Mouse (Mus musculus) embryonic facial prominence, embryonic 12.5 days (tissue): ENCODE results near the gene Ten1. TPM values are rescaled to one million over a fixed set of nuclear protein-coding genes. Genes with fewer than 3 reads are reported as not detected.

ENCODE experiments used
- ATAC-seq: fragments of 200-750 bp; cut with Nextera tagmentation; 2 replicates; pipeline ENCODE4 v1.8.0; 2017; ENCODE audit not compliant: insufficient number of reproducible peaks, insufficient read depth, low FRiP score, low TSS enrichment
- H3K27ac ChIP-seq: fragments of 300-500 bp; sonication (generic); 2 replicates; pipeline ENCODE4 v1.5.1; 2016; ENCODE audit warnings: mild to moderate bottlenecking
- H3K27me3 ChIP-seq: fragments of 300-500 bp; sonication (generic); 2 replicates; pipeline ENCODE4 v1.6.1; 2016; ENCODE audit warnings: mild to moderate bottlenecking, moderate library complexity
- H3K36me3 ChIP-seq: fragments of 300-500 bp; sonication (generic); 2 replicates; pipeline ENCODE4 v1.6.1; 2016; ENCODE audit warnings: mild to moderate bottlenecking
- H3K4me1 ChIP-seq: fragments of 300-500 bp; sonication (generic); 2 replicates; pipeline ENCODE4 v1.6.1; 2016
- H3K4me2 ChIP-seq: fragments of 300-500 bp; sonication (generic); replicated peaks from 2 replicates; pipeline ENCODE4 v1.6.1; 2016; ENCODE audit warnings: mild to moderate bottlenecking, moderate library complexity
- H3K4me3 ChIP-seq: fragments of 300-500 bp; sonication (generic); 2 replicates; pipeline ENCODE4 v1.5.1; 2016; ENCODE audit warnings: mild to moderate bottlenecking
- H3K9ac ChIP-seq: fragments of 300-500 bp; sonication (generic); 2 replicates; pipeline ENCODE4 v1.6.1; 2016; ENCODE audit warnings: mild to moderate bottlenecking, moderate library complexity
- H3K9me3 ChIP-seq: fragments of 300-500 bp; sonication (generic); 2 replicates; pipeline ENCODE4 v1.6.1; 2016; ENCODE audit warnings: mild to moderate bottlenecking, moderate library complexity
- WGBS: fragments of 180-500 bp; shearing (Covaris S2); methylation state at CpG from one replicate; pipeline ENCODE4 v1.1.7; 2016; 5-methylcytosine and 5-hydroxymethylcytosine counted together
- polyA plus RNA-seq: library from polyadenylated mRNA; unstranded; fragments of >200 nt; fragmentation: Nextera tagmentation; extraction: Ambion mirVana; gene quantifications from 2 replicates; pipeline ENCODE4 v1.2.1, GENCODE M21; 2016

Gene Ten1
- polyA plus RNA-seq, 1 experiment from 2014 or later = 66.5 TPM

DNA sequence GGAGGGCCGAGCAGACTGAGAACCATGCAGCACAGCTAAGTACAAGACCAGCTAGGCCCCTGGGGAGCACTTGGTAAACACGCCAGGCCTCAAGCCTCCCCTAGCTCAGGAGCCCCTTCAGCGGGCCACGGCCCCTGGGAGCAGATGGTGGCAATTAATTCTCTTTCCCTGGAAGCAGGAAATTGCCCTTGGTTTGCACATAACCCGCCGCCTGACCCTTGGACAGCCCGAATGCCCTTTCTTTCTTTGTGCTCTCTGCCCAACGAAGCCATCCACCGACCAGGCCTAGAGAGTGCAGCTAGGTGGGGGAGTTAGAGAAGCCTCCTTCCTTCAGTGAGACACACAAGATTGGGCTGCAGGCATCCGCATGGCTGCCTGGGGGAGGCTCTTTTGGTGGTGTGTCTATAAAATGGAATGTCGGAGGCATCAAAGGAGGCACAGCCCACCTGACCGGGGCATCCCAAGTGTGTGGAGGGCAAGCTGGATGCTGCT is 43.1 kb downstream of the Ten1 start:
- peaks cover 32% of the 10 kb centered on the region for H3K36me3 ChIP-seq
- ATAC-seq = no peak
- H3K27me3 ChIP-seq = peaks cover 26% of the 10 kb centered on the region
- peak overlapping the region; percentile 57 for H3K27ac ChIP-seq
- H3K9me3 ChIP-seq = no peaks in the 10 kb centered on the region
- no peak overlapping the region for H3K4me2 ChIP-seq
- no peak overlapping the region for H3K4me3 ChIP-seq
- WGBS = 23% methylated on average over 12 of the region's 12 CpGs
- no peak overlapping the region for H3K9ac ChIP-seq
- peaks cover 22% of the 10 kb centered on the region for H3K4me1 ChIP-seq

DNA sequence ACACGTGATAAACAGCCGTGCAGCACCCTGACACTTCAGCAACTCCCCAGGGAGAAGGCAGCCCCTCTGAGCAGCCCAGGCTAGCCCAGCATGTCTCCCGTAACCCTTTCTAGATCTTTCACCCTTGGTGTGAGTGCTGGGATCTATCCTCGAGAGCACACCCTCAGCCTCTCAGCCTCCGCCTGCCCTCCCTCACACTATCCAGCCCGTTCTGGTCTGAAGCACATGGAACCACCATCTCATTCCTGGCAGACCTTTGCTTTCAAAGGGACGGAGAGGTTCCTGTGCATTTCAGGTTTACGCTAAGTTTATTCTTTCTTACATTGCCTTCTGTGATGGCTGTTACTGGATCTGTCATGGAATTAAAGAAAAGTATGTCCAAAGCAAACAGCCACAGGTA is 45.9 kb downstream of the Ten1 start:
- peaks cover 60% of the 10 kb centered on the region for H3K36me3 ChIP-seq
- H3K4me2 ChIP-seq = no peak overlapping the region
- 81% methylated on average over 8 of the region's 8 CpGs for WGBS
- 0 out of 2 replicates have a peak overlapping the region, but pooled peaks have one; percentile 25 for H3K27ac ChIP-seq
- no peaks in the 10 kb centered on the region for H3K9me3 ChIP-seq
- H3K9ac ChIP-seq = no peak overlapping the region
- no peak for ATAC-seq
- peaks cover 18% of the 10 kb centered on the region for H3K4me1 ChIP-seq
- H3K4me3 ChIP-seq = no peak overlapping the region
- H3K27me3 ChIP-seq = peaks cover 3% of the 10 kb centered on the region; the same call in 1 of the 2 replicates

DNA sequence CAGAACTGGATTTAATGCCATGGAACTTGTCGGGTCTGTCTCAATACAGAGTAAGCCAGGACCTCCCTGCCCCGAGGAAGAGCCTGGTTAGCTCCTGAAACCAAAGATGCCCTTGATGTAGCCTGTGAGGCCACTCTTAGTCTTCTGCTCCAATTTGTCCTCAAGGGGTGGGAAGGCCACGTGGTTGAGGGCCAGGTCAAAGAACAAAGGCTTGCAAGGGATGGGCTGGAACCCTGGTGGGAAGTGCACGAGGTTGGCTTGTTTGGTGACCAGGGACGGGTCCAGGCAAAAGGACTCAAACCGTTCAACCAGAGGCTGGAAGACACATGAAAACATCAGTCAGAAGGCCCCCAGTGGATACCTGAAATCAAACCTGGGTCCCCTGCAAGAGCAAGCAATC is 47.0 kb downstream of the Ten1 start:
- 75% methylated on average over 6 of the region's 6 CpGs for WGBS
- H3K36me3 ChIP-seq = peaks cover 70% of the 10 kb centered on the region
- peaks cover 14% of the 10 kb centered on the region for H3K4me1 ChIP-seq
- no peak overlapping the region for H3K27ac ChIP-seq
- no peak for ATAC-seq
- H3K9me3 ChIP-seq = no peaks in the 10 kb centered on the region
- no peaks in the 10 kb centered on the region for H3K27me3 ChIP-seq
- no peak overlapping the region for H3K4me2 ChIP-seq
- no peak overlapping the region for H3K4me3 ChIP-seq
- H3K9ac ChIP-seq = no peak overlapping the region

DNA sequence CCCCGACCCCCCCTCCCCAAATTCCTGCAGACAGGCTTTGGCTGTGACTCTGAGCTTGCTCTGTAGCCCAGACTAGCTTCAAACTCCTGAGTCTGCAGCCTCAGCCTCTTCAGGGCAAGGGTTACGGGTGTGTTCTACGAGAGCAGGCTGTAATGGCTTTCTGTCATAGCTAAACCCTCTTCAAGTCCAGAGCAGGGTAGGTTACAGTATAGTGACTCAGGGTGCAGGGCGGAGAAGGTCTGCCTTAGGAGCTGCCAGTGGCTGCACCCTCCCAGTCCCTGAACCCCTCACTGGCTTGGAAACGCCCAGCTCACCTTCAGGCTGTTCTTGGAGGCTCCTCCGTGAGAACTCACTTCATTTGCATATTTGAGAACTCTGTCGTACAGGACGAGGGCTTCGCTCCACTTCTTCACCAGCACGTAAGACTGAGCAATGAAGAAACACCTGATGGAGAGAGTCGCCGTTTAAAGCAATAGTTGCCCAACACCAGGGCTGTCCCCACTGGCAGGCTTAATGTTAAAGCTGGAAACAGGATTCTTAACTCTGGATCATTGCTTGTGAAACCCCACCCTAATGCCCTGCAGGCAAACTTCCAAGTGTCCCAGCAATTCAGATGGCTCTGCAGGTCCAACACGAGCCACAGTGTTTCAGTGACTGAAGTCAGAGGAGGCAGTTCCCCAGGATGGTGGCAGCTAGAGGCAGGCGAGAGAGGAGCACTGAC is 49.0 kb downstream of the Ten1 start:
- ATAC-seq = no peak
- H3K27me3 ChIP-seq = no peaks in the 10 kb centered on the region
- no peaks in the 10 kb centered on the region for H3K9me3 ChIP-seq
- 79% methylated on average over 14 of the region's 14 CpGs for WGBS
- no peaks in the 10 kb centered on the region for H3K4me1 ChIP-seq
- no peak overlapping the region for H3K9ac ChIP-seq
- H3K4me3 ChIP-seq = no peak overlapping the region
- H3K27ac ChIP-seq = no peak overlapping the region
- H3K36me3 ChIP-seq = peaks cover 91% of the 10 kb centered on the region
- H3K4me2 ChIP-seq = no peak overlapping the region

DNA sequence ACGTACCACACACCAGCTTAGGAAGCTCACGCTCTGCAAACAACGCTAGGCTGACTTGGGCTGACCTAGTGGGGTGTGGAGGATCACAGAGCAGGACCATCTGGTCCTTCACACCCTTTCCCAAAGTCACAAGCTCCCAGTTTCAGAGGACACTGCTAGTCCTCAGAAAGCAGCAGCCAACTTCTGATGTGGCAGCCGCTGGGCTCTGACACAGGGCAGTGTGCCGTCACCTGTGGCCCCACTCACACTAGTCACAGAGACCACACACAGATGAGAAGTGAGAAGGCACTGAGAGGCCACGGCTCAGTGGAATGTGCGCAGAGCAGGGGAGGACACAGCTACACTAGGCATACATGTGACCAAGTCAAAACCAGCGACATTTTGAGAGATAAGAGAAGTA is 52.2 kb downstream of the Ten1 start:
- Histone ChIP-seq H3K9ac (no peak overlapping the region), H3K4me3 (no peak overlapping the region), H3K9me3 (no peaks in the 10 kb centered on the region), H3K4me2 (no peak overlapping the region), H3K4me1 (no peaks in the 10 kb centered on the region), H3K27ac (no peak overlapping the region), H3K36me3 (peaks cover 96% of the 10 kb centered on the region), H3K27me3 (no peaks in the 10 kb centered on the region)
- WGBS = 90% methylated on average over 8 of the region's 8 CpGs
- no peak for ATAC-seq

DNA sequence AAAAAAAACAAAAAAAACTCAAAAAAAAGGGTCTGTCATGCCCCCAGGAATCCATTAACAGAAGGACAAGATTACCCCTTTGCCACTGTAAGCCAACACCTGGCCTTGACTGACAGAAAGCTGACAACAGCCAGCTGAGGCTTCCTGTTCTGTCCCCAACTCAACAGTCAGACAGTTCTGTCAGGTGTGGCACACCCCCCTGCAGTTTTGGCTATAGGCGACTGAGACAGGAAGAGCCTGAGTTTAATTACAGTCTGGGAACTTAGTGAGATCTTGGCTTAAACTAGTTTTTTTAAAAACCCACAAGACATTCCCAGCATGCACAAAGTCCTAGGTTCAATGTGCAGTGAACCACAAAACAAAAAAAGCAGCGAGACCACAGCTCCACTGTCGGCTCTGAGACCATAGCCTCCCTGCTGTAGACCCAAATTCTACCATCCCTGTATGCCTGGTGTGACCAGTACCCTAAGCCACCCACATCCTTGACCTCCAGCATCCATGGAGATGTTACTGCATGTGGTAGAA is 54.5 kb downstream of the Ten1 start:
- H3K4me2 ChIP-seq = no peak overlapping the region
- ATAC-seq = no peak
- no peaks in the 10 kb centered on the region for H3K4me1 ChIP-seq
- no peak overlapping the region for H3K4me3 ChIP-seq
- no peaks in the 10 kb centered on the region for H3K9me3 ChIP-seq
- H3K27ac ChIP-seq = no peak overlapping the region
- 84% methylated on average over 3 of the region's 3 CpGs for WGBS
- no peak overlapping the region for H3K9ac ChIP-seq
- no peaks in the 10 kb centered on the region for H3K27me3 ChIP-seq
- H3K36me3 ChIP-seq = peaks cover 93% of the 10 kb centered on the region

DNA sequence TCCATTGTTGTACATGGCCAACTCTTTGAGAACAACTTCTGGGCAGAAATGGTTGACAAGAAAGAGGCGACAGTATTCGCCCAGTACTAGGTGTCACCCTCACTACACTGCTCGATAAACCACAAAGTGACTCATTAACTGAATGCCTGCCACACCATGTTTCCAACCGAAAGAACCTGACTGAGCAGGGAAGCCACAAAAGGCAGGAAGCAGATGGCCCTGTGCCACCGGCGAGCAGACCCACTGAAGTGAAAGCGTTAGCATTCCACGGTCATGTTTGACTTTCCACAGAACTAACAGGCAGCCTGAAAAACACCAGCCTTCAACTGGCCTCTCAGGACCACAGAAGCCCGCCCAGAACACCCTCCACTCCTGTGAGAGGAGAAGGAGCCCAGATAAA is 56.0 kb downstream of the Ten1 start:
- no peak for ATAC-seq
- no peak overlapping the region for H3K9ac ChIP-seq
- no peaks in the 10 kb centered on the region for H3K4me1 ChIP-seq
- 89% methylated on average over 9 of the region's 9 CpGs for WGBS
- no peaks in the 10 kb centered on the region for H3K27me3 ChIP-seq
- no peaks in the 10 kb centered on the region for H3K9me3 ChIP-seq
- H3K4me2 ChIP-seq = no peak overlapping the region
- no peak overlapping the region for H3K4me3 ChIP-seq
- peaks cover 92% of the 10 kb centered on the region for H3K36me3 ChIP-seq
- H3K27ac ChIP-seq = no peak overlapping the region

DNA sequence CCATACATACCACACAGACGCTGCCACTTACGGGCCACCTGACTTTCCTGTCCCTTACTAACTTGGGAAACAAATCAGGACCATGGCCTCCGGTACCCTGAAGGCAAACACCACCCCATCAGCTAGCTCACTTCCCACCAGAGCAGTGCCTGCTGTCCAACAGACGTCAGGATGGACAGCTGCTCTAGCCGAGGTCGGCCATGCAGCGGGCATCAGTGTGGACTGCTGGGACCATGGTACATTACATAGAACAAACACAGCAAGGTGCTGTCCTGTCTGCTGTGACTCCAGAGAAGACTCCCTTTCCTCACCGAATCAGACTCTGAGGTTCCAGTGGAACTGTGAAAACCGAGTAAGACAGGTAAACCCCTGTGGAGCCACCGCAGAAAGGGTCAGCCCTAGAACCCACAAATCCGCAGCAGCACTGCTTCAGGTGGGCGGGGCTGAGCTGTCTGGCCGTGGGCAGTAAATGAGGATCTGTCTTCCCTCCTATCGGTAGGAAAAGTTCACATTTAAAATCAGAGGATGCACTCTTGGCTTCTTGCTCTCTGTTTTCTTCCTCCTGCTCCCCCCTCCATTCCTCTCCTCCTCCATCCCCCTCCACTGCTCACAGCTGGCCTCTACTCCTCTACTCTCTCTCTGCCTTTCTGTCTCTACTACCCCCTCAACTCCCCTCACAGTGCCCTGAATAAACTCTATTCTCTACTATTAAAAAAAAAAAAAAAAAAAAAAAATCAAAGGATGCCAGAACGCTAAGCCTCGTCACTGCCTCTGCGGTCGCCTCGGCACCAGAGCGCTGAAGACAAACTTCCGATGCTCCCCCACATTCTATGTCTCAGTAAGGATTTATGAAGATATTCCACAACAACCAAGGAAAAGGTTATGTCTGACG is 56.7 kb downstream of the Ten1 start:
- no peak overlapping the region for H3K9ac ChIP-seq
- H3K4me2 ChIP-seq = no peak overlapping the region
- no peak overlapping the region for H3K4me3 ChIP-seq
- H3K9me3 ChIP-seq = no peaks in the 10 kb centered on the region
- no peak overlapping the region for H3K27ac ChIP-seq
- H3K4me1 ChIP-seq = no peaks in the 10 kb centered on the region
- peaks cover 92% of the 10 kb centered on the region for H3K36me3 ChIP-seq
- no peak for ATAC-seq
- WGBS = 86% methylated on average over 22 of the region's 22 CpGs
- H3K27me3 ChIP-seq = no peaks in the 10 kb centered on the region

DNA sequence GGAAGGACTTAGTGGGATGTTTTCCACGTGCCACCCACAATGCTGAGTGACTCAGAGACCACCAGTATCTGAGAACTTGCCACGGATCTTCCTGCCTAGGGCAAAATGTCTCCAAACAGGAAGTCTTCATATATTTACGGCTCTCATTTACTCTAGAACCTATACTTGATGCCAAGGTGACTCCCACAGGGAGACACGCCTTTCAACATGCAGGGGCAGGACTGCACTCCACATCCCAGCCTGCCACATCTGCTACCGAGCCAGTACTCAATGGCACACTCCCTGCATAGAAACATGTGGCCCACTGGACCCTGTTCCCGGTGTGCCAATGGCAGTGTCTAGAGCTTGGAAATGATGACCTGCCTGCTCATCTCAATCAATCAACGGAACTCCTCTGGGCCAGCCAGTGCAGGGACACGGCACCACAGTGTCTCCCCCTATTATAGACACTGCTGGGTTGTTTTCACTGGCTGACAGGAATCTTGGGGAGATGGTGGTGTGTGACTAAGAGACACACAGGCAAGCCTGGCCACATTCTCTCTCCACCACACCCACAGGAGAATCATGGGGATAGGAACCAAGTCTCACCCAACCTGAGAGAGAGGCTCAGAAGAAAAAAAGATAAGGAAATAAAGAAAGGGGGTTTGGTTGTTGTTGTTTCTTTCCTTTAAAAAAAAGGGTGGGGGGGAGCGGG is 57.5 kb downstream of the Ten1 start:
- no peak for ATAC-seq
- Histone ChIP-seq H3K4me3 (no peak overlapping the region), H3K27me3 (no peaks in the 10 kb centered on the region), H3K4me2 (no peak overlapping the region), H3K4me1 (no peaks in the 10 kb centered on the region), H3K27ac (no peak overlapping the region), H3K9me3 (no peaks in the 10 kb centered on the region), H3K36me3 (peaks cover 92% of the 10 kb centered on the region), H3K9ac (no peak overlapping the region)
- 87% methylated on average over 9 of the region's 9 CpGs for WGBS

DNA sequence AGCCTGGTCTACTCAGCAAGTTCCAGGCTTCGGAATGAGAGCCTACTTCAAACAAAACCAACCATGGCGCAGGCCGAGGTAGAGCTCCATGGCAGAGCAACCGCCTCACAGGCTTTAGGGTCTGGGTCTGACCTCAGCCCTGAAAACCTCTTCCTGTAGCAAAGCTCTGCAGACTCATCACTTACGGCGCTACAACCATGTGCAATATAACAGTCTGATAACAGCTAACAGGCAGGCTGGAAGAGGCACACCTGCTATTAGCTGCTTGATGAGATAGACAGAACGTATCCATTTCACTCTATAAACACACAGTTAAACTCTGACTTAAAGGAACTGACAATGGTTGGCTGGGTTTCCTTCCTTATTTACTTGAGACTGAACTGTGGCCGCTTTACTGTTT is 60.8 kb downstream of the Ten1 start:
- Histone ChIP-seq H3K9me3 (no peaks in the 10 kb centered on the region), H3K27me3 (no peaks in the 10 kb centered on the region), H3K27ac (no peak overlapping the region), H3K36me3 (peaks cover 92% of the 10 kb centered on the region), H3K9ac (no peak overlapping the region), H3K4me2 (no peak overlapping the region), H3K4me3 (no peak overlapping the region), H3K4me1 (no peaks in the 10 kb centered on the region)
- WGBS = 93% methylated on average over 8 of the region's 8 CpGs
- no peak for ATAC-seq

DNA sequence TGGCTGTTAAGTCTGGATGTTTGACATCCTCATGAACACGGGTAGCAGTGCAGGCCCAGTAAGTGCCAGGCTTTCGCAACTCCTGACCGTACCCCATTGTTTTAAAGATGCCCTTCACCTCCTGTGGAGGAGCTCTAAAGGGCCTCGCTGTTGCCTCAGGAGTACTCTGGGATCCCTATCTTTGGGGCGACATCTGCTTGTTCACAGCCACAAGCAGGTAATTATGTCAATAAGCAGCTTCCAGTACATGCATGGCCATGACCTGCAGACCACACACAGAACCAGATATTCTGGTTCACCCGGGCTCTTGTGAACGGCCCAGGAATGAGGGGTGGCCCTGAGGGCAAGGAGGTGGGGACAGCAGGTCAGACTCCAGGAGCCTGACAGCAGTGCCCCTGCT is 61.6 kb downstream of the Ten1 start:
- H3K9ac ChIP-seq = no peak overlapping the region
- H3K4me3 ChIP-seq = no peak overlapping the region
- ATAC-seq = no peak
- H3K4me1 ChIP-seq = no peaks in the 10 kb centered on the region
- WGBS = 83% methylated on average over 7 of the region's 7 CpGs
- H3K27me3 ChIP-seq = no peaks in the 10 kb centered on the region
- no peaks in the 10 kb centered on the region for H3K9me3 ChIP-seq
- no peak overlapping the region for H3K4me2 ChIP-seq
- peaks cover 91% of the 10 kb centered on the region for H3K36me3 ChIP-seq
- H3K27ac ChIP-seq = no peak overlapping the region
